Mouse (Mus musculus) thymus, adult 2 months (tissue): ENCODE data around the gene Thbs3.

ENCODE experiments used
- CTCF ChIP-seq: fragments of 200-500 bp; IDR thresholded peaks from 2 replicates; pipeline ENCODE4 v1.5.1; 2012; ENCODE audit warnings: mild to moderate bottlenecking, control low read depth, low read length, moderate library complexity, borderline replicate concordance; ENCODE audit not compliant: control insufficient read depth, poor library complexity, insufficient read depth; ENCODE audit errors: extremely low read depth
- POLR2A ChIP-seq: fragments of 200-500 bp; IDR thresholded peaks from 2 replicates; pipeline ENCODE4 v1.6.1; 2012; ENCODE audit warnings: mild to moderate bottlenecking, low read length, control low read depth, moderate library complexity; ENCODE audit not compliant: control insufficient read depth, poor library complexity, insufficient read depth; ENCODE audit errors: extremely low read depth

GRCm38 (mm10) chr3:89193351-89193750 is 21.6 kb upstream of the Thbs3 start:
- no peak for TF ChIP-seq CTCF
- TF ChIP-seq POLR2A: no peak
